Mouse (Mus musculus) myocyte (in vitro differentiated cells): ENCODE data around the gene Tm9sf3. TPM values are rescaled to one million over a fixed set of nuclear protein-coding genes. Genes with fewer than 3 reads are reported as not detected.

Experiments used
- H3K27me3 ChIP-seq: one replicate; pipeline ENCODE4 v1.6.1; 2011; ENCODE audit not compliant: control insufficient read depth, insufficient read depth, insufficient read length
- H3K36me3 ChIP-seq: one replicate; pipeline ENCODE4 v1.6.1; 2011; ENCODE audit not compliant: control insufficient read depth, insufficient read depth
- H3K4me2 ChIP-seq: one replicate; pipeline ENCODE4 v1.6.1; 2011; ENCODE audit warnings: low read depth, control low read depth
- H3K4me3 ChIP-seq: one replicate; pipeline ENCODE4 v1.5.1; 2011; ENCODE audit warnings: mild to moderate bottlenecking, control low read depth, moderate library complexity
- H3K79me2 ChIP-seq: one replicate; pipeline ENCODE4 v1.6.1; 2011; ENCODE audit not compliant: control insufficient read depth, insufficient read depth
- H3ac ChIP-seq: one replicate; pipeline ENCODE4 v1.6.1; 2011; ENCODE audit not compliant: control insufficient read depth, insufficient read length
- CEBPB ChIP-seq: IDR thresholded peaks from 2 replicates; pipeline ENCODE4 v1.6.1; 2011; ENCODE audit warnings: mild to moderate bottlenecking, moderate library complexity; ENCODE audit not compliant: poor library complexity, insufficient read depth, severe bottlenecking
- E2F4 ChIP-seq: IDR thresholded peaks from one replicate; pipeline ENCODE4 v1.6.1; 2011; ENCODE audit warnings: mild to moderate bottlenecking, control low read depth, moderate library complexity; ENCODE audit not compliant: insufficient read depth
- MAX ChIP-seq: IDR thresholded peaks from one replicate; pipeline ENCODE4 v1.6.1; 2011; ENCODE audit warnings: low read depth, mild to moderate bottlenecking, control low read depth
- MYOD1 ChIP-seq, 3 experiments: IDR thresholded peaks; one replicate each; pipeline ENCODE4 v1.6.1; 2011; ENCODE audit warnings: control low read depth in 2 of 3, low read depth in 2 of 3, mild to moderate bottlenecking in 2 of 3, moderate library complexity in 1 of 3; ENCODE audit not compliant: insufficient read length in 2 of 3, control insufficient read depth in 1 of 3
- MYOG ChIP-seq, 3 experiments: IDR thresholded peaks; one replicate each; pipeline ENCODE4 v1.6.1; 2011; ENCODE audit warnings: control low read depth in 2 of 3, low read depth in 2 of 3, mild to moderate bottlenecking in 2 of 3; ENCODE audit not compliant: insufficient read length in 2 of 3, control insufficient read depth in 1 of 3, insufficient read depth in 1 of 3
- POLR2A ChIP-seq: IDR thresholded peaks from one replicate; pipeline ENCODE4 v1.6.1; 2011; ENCODE audit warnings: low read depth, mild to moderate bottlenecking, control low read depth, moderate library complexity; ENCODE audit not compliant: insufficient read length
- POLR2AphosphoS2 ChIP-seq: IDR thresholded peaks from one replicate; pipeline ENCODE4 v1.6.1; 2011; ENCODE audit warnings: low read depth, control low read depth; ENCODE audit not compliant: insufficient read length
- REST ChIP-seq: IDR thresholded peaks from one replicate; pipeline ENCODE4 v1.6.1; 2011; ENCODE audit warnings: mild to moderate bottlenecking, control low read depth, moderate library complexity; ENCODE audit not compliant: insufficient read depth, insufficient read length
- SRF ChIP-seq: IDR thresholded peaks from one replicate; pipeline ENCODE4 v1.6.1; 2011; ENCODE audit warnings: low read depth; ENCODE audit not compliant: control insufficient read depth, insufficient read length
- TCF12 ChIP-seq: IDR thresholded peaks from one replicate; pipeline ENCODE4 v1.6.1; 2011; ENCODE audit warnings: mild to moderate bottlenecking, control low read depth; ENCODE audit not compliant: poor library complexity, insufficient read depth, severe bottlenecking
- TCF3 ChIP-seq: IDR thresholded peaks from one replicate; pipeline ENCODE4 v1.6.1; 2011; ENCODE audit warnings: low read depth, control low read depth; ENCODE audit not compliant: insufficient read length
- USF1 ChIP-seq: IDR thresholded peaks from one replicate; pipeline ENCODE4 v1.6.1; 2011; ENCODE audit warnings: low read depth, mild to moderate bottlenecking, control low read depth, moderate library complexity
- polyA plus RNA-seq: library from polyadenylated mRNA; unstranded; fragments of >200 nt; fragmentation: generic; extraction: Trizol; gene quantifications from one replicate; pipeline ENCODE4 v1.2.1, GENCODE M21; 2012; ENCODE audit warnings: missing spikeins

Gene Tm9sf3
- polyA plus RNA-seq, 1 experiment: 45.5 TPM

GRCm38 (mm10) chr19:41287224-41287623 is 23.4 kb upstream of the Tm9sf3 start:
- TF ChIP-seq SRF: no peak
- no peak for TF ChIP-seq E2F4
- no peak for TF ChIP-seq USF1
- TF ChIP-seq REST: no peak
- no peak for TF ChIP-seq POLR2A
- no peak for TF ChIP-seq MAX
- no peak for TF ChIP-seq MYOD1 (IDR thresholded peaks at IDR 0.05; ENCODE audit: control insufficient read depth in 1 of 3, insufficient read length in 2 of 3, low read depth in 2 of 3)
- no peak for TF ChIP-seq CEBPB
- TF ChIP-seq TCF3: no peak
- no peak for TF ChIP-seq POLR2AphosphoS2
- no peak for TF ChIP-seq TCF12
- no peak for TF ChIP-seq MYOG (IDR thresholded peaks at IDR 0.05; ENCODE audit: control insufficient read depth in 1 of 3, insufficient read depth in 1 of 3, insufficient read length in 2 of 3, low read depth in 2 of 3)
- no peak overlapping the region for H3ac ChIP-seq
- no peak overlapping the region for H3K4me2 ChIP-seq
- H3K36me3 ChIP-seq: no peaks in the 10 kb centered on the region
- no peak overlapping the region for H3K4me3 ChIP-seq
- H3K79me2 ChIP-seq: no peaks in the 10 kb centered on the region
- H3K27me3 ChIP-seq: peaks cover 11% of the 10 kb centered on the region

- H3K4me3 ChIP-seq: no peak overlapping the region
- H3K79me2 ChIP-seq: no peaks in the 10 kb centered on the region
- no peak overlapping the region for H3K4me2 ChIP-seq
- H3K36me3 ChIP-seq: no peaks in the 10 kb centered on the region
- no peak overlapping the region for H3ac ChIP-seq
- TF ChIP-seq MYOG (IDR thresholded peaks at IDR 0.05; ENCODE audit: control insufficient read depth in 1 of 3, insufficient read depth in 1 of 3, insufficient read length in 2 of 3, low read depth in 2 of 3) (peak; percentile 25 to 58 (median 50)), MAX (no peak), CEBPB (no peak), MYOD1 (IDR thresholded peaks at IDR 0.05; ENCODE audit: control insufficient read depth in 1 of 3, insufficient read length in 2 of 3, low read depth in 2 of 3) (peak in 2 of 3 experiments; percentile 64 to 68), E2F4 (no peak), TCF12 (peak; percentile 7), SRF (no peak), TCF3 (peak; percentile 28)
- peaks cover 6% of the 10 kb centered on the region for H3K27me3 ChIP-seq
These were observed 20.7 kb upstream of the Tm9sf3 start for GRCm38 (mm10) chr19:41284515-41284914.

- no peak for TF ChIP-seq USF1
- Histone ChIP-seq H3K27me3 (peaks cover 17% of the 10 kb centered on the region), H3K4me3 (no peak overlapping the region), H3K79me2 (no peaks in the 10 kb centered on the region), H3K4me2 (no peak overlapping the region), H3K36me3 (no peaks in the 10 kb centered on the region), H3ac (no peak overlapping the region)
These were observed 18.9 kb upstream of the Tm9sf3 start for GRCm38 (mm10) chr19:41282718-41283117.

- Histone ChIP-seq H3K4me3 (no peak overlapping the region), H3K27me3 (peaks cover 13% of the 10 kb centered on the region), H3ac (no peak overlapping the region), H3K79me2 (no peaks in the 10 kb centered on the region), H3K36me3 (no peaks in the 10 kb centered on the region), H3K4me2 (no peak overlapping the region)
- TF ChIP-seq POLR2A (no peak), SRF (no peak), CEBPB (no peak)
These were observed 18.4 kb upstream of the Tm9sf3 start for GRCm38 (mm10) chr19:41282216-41282615.

- H3K79me2 ChIP-seq: no peaks in the 10 kb centered on the region
- TF ChIP-seq POLR2AphosphoS2: no peak
- TF ChIP-seq MYOD1 (IDR thresholded peaks at IDR 0.05; ENCODE audit: control insufficient read depth in 1 of 3, insufficient read length in 2 of 3, low read depth in 2 of 3): peak in 2 of 3 experiments; percentile 59 to 67
- TF ChIP-seq MYOG (IDR thresholded peaks at IDR 0.05; ENCODE audit: control insufficient read depth in 1 of 3, insufficient read depth in 1 of 3, insufficient read length in 2 of 3, low read depth in 2 of 3): peak in 1 of 3 experiments; percentile 65
- no peaks in the 10 kb centered on the region for H3K36me3 ChIP-seq
- H3K4me2 ChIP-seq: no peak overlapping the region
- H3K27me3 ChIP-seq: peaks cover 11% of the 10 kb centered on the region
- H3ac ChIP-seq: no peak overlapping the region
- no peak overlapping the region for H3K4me3 ChIP-seq
These were observed 16.0 kb upstream of the Tm9sf3 start for GRCm38 (mm10) chr19:41279724-41280244.

- no peak overlapping the region for H3K4me3 ChIP-seq
- no peak for TF ChIP-seq E2F4
- no peak for TF ChIP-seq TCF12
- TF ChIP-seq MYOG (IDR thresholded peaks at IDR 0.05; ENCODE audit: control insufficient read depth in 1 of 3, insufficient read depth in 1 of 3, insufficient read length in 2 of 3, low read depth in 2 of 3): no peak
- TF ChIP-seq REST: no peak
- no peak for TF ChIP-seq MYOD1 (IDR thresholded peaks at IDR 0.05; ENCODE audit: control insufficient read depth in 1 of 3, insufficient read length in 2 of 3, low read depth in 2 of 3)
- TF ChIP-seq POLR2AphosphoS2: no peak
- TF ChIP-seq CEBPB: no peak
- no peak for TF ChIP-seq TCF3
- TF ChIP-seq POLR2A: no peak
- no peaks in the 10 kb centered on the region for H3K79me2 ChIP-seq
- no peak overlapping the region for H3ac ChIP-seq
- peaks cover 11% of the 10 kb centered on the region for H3K27me3 ChIP-seq
- H3K4me2 ChIP-seq: no peak overlapping the region
- H3K36me3 ChIP-seq: no peaks in the 10 kb centered on the region
These were observed 14.8 kb upstream of the Tm9sf3 start for GRCm38 (mm10) chr19:41278606-41279005.
